Mouse (Mus musculus) embryonic facial prominence, embryonic 11.5 days (tissue): ENCODE results near the gene Ssc4d. TPM values are rescaled to one million over a fixed set of nuclear protein-coding genes. Genes with fewer than 3 reads are reported as not detected.

ENCODE experiments used
- ATAC-seq: fragments of 200-750 bp; cut with Nextera tagmentation; replicated peaks from 2 replicates; pipeline ENCODE4 v1.8.0; 2017; ENCODE audit warnings: low read depth; ENCODE audit not compliant: insufficient number of reproducible peaks, low FRiP score, low TSS enrichment
- DNase-seq: peaks from one replicate; pipeline ENCODE4 v3.0.0-alpha.2; 2015; ENCODE audit warnings: low spot score
- H3K27ac ChIP-seq: fragments of 300-500 bp; sonication (generic); replicated peaks from 2 replicates; pipeline ENCODE4 v1.5.1; 2014; ENCODE audit warnings: mild to moderate bottlenecking, low read depth, low read length, control low read depth
- H3K27me3 ChIP-seq: fragments of 300-500 bp; sonication (generic); 2 replicates; pipeline ENCODE4 v1.6.1; 2014; ENCODE audit warnings: mild to moderate bottlenecking, low read length, moderate library complexity, mixed read lengths; ENCODE audit not compliant: control insufficient read depth, insufficient read depth
- H3K36me3 ChIP-seq: fragments of 300-500 bp; sonication (generic); replicated peaks from 2 replicates; pipeline ENCODE4 v1.6.1; 2014; ENCODE audit warnings: low read depth, mild to moderate bottlenecking, low read length, moderate library complexity, mixed read lengths; ENCODE audit not compliant: control insufficient read depth, insufficient read depth
- H3K4me1 ChIP-seq: fragments of 300-500 bp; sonication (generic); 2 replicates; pipeline ENCODE4 v1.6.1; 2014; ENCODE audit warnings: low read length, mixed read lengths; ENCODE audit not compliant: control insufficient read depth, insufficient read depth
- H3K4me2 ChIP-seq: fragments of 300-500 bp; sonication (generic); 2 replicates; pipeline ENCODE4 v1.6.1; 2014; ENCODE audit warnings: low read depth, mild to moderate bottlenecking, control low read depth, low read length, moderate library complexity
- H3K4me3 ChIP-seq: fragments of 300-500 bp; sonication (generic); 2 replicates; pipeline ENCODE4 v1.5.1; 2014; ENCODE audit warnings: low read depth, low read length, control low read depth
- H3K9ac ChIP-seq: fragments of 300-500 bp; sonication (generic); replicated peaks from 2 replicates; pipeline ENCODE4 v1.6.1; 2014; ENCODE audit warnings: mild to moderate bottlenecking, control low read depth, low read length
- H3K9me3 ChIP-seq: fragments of 300-500 bp; sonication (generic); replicated peaks from 2 replicates; pipeline ENCODE4 v1.6.1; 2016; ENCODE audit warnings: mild to moderate bottlenecking, low read length, inconsistent platforms, mixed read lengths; ENCODE audit not compliant: control insufficient read depth
- WGBS: fragments of 180-500 bp; shearing (Covaris S2); extraction: QIAGEN DNeasy Blood & Tissue Kit; methylation state at CpG from one replicate; pipeline ENCODE4 v1.1.7; 2014; 5-methylcytosine and 5-hydroxymethylcytosine counted together
- polyA plus RNA-seq: library from polyadenylated mRNA; unstranded; fragments of >200 nt; fragmentation: Nextera tagmentation; extraction: Ambion mirVana; gene quantifications from 2 replicates; pipeline ENCODE4 v1.2.1, GENCODE M21; 2014

The Ssc4d gene
- polyA plus RNA-seq, 1 experiment from 2014 or later, result 3.0 TPM

DNA sequence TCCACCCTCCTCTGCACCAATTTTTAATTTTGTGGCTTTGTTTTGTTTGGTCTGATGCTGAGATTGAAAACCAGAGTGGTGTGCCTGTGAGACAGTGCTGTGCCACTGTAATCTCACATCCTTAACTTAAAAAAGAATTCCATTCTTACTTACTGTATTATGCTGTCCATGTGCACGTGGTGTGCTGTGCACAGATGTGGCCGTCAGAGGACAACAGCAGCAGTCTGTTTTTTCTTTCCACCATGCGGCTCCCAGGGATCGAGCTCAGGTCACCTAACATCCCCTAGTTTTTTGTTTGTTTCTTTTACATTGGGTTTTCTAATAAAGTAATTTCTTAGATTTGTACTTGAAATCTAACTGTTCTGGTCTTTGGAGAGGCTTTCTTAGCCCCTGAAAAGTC is 30.2 kb upstream of the Ssc4d start:
- Histone ChIP-seq H3K4me2 (no peak overlapping the region), H3K9ac (no peak overlapping the region), H3K4me3 (no peak overlapping the region), H3K9me3 (no peaks in the 10 kb centered on the region), H3K4me1 (no peaks in the 10 kb centered on the region), H3K27me3 (no peaks in the 10 kb centered on the region), H3K36me3 (no peaks in the 10 kb centered on the region), H3K27ac (no peak overlapping the region)
- DNase-seq, result no peak
- 77% methylated on average over 4 of the region's 4 CpGs for WGBS
- ATAC-seq, result no peak

DNA sequence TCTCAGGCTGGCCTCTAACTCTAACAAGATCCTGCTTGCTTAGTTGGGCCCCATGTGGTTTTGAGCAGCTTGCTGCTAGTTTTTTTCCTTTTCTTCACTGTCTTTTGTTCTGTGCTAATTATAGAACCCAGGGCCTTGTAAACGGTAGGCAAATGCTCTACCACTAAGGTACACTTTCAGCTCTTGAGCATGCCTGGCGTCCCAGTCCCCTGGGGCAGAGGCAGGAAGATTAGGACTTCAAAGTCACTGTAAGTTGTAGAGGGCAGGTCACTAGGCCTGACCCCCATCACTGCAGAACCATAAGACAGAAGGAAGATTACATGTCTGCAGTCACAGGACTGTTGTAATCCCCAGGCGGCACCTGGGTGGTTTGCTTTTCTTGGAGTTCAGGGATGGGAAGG is 28.4 kb upstream of the Ssc4d start:
- WGBS, result 20% methylated on average over 3 of the region's 3 CpGs
- DNase-seq, result no peak
- Histone ChIP-seq H3K4me1 (no peaks in the 10 kb centered on the region), H3K4me2 (no peak overlapping the region), H3K27me3 (no peaks in the 10 kb centered on the region), H3K4me3 (no peak overlapping the region), H3K27ac (no peak overlapping the region), H3K36me3 (peaks cover 2% of the 10 kb centered on the region; the same call in 1 of the 2 replicates), H3K9me3 (no peaks in the 10 kb centered on the region), H3K9ac (no peak overlapping the region)
- ATAC-seq, result no peak

DNA sequence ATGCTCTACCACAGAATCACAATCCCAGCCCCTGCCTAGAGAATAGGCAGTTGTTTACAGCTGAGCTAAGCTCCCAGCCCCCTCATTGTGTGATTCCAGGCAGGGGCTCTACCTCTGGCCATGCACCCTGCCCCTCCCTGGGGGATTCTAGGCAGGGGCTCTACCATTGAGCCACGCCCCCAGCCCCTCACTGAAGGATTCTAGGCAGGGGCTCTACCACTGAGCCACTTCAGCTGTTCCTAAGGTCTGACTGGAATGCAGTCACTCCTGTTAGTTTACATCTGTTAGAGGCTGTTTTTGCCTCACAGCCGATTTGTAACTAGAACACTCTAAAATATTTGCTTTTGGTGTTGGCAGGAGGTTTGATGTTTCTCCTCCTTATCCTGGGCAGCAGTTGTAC is 28.0 kb upstream of the Ssc4d start:
- H3K27ac ChIP-seq, result no peak overlapping the region
- WGBS, result 63% methylated on average over 2 of the region's 2 CpGs
- H3K27me3 ChIP-seq, result no peaks in the 10 kb centered on the region
- H3K4me3 ChIP-seq, result no peak overlapping the region
- H3K9ac ChIP-seq, result no peak overlapping the region
- H3K36me3 ChIP-seq, result peaks cover 2% of the 10 kb centered on the region; the same call in 1 of the 2 replicates
- H3K4me1 ChIP-seq, result no peaks in the 10 kb centered on the region
- no peak overlapping the region for H3K4me2 ChIP-seq
- DNase-seq (peak; percentile 6), ATAC-seq (no peak)
- no peaks in the 10 kb centered on the region for H3K9me3 ChIP-seq

DNA sequence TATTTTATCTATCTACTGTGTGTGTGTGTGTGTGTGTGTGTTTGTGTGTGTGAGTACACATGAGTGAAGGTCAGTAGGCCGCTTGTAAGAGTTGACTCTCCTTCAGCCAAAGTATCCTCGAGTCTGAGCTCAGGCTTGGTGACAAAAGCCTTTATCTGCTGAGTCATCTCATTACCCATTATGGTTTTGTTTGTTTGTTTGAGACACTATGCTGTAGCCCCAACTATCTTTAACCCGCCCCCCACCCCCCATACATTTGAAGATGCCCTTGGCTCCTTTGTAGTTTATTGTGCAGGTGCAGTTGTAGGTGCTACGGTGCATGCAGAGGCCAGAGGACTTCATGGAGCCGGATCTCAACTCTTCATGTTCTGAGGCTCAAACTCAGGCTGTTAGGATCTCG is 26.9 kb upstream of the Ssc4d start:
- no peak overlapping the region for H3K4me3 ChIP-seq
- peaks cover 2% of the 10 kb centered on the region; the same call in 1 of the 2 replicates for H3K36me3 ChIP-seq
- ATAC-seq (no peak), DNase-seq (no peak)
- no peaks in the 10 kb centered on the region for H3K9me3 ChIP-seq
- no peaks in the 10 kb centered on the region for H3K27me3 ChIP-seq
- no peak overlapping the region for H3K27ac ChIP-seq
- 90% methylated on average over 6 of the region's 6 CpGs for WGBS
- no peaks in the 10 kb centered on the region for H3K4me1 ChIP-seq
- no peak overlapping the region for H3K9ac ChIP-seq
- no peak overlapping the region for H3K4me2 ChIP-seq

DNA sequence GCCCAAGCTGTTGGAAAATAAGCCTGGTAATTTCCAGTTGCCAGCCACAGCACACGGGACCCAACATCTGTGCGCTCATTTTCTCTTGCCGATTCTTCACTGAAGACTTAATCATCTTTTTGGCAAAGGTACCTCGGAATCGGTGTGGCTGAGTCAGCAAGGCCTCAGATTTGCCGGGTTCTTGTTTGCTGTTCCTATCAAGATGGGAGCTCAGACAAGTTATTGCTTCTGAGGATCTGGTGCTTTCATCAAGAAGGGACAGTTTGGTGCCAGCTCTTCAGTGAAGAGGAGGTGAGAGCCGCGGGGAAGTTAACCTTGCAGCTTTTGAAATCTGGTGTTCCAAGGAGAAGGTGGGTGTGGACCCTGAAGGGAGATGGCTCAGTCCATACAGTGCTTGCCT is 21.8 kb upstream of the Ssc4d start:
- Histone ChIP-seq H3K27me3 (no peaks in the 10 kb centered on the region), H3K9me3 (no peaks in the 10 kb centered on the region), H3K4me2 (no peak overlapping the region; the same call in 1 of the 2 replicates), H3K9ac (no peak overlapping the region), H3K4me1 (no peaks in the 10 kb centered on the region), H3K4me3 (no peak overlapping the region), H3K36me3 (peaks cover 2% of the 10 kb centered on the region; the same call in 1 of the 2 replicates), H3K27ac (no peak overlapping the region)
- ATAC-seq, result no peak
- WGBS, result 94% methylated on average over 8 of the region's 8 CpGs
- DNase-seq, result no peak

DNA sequence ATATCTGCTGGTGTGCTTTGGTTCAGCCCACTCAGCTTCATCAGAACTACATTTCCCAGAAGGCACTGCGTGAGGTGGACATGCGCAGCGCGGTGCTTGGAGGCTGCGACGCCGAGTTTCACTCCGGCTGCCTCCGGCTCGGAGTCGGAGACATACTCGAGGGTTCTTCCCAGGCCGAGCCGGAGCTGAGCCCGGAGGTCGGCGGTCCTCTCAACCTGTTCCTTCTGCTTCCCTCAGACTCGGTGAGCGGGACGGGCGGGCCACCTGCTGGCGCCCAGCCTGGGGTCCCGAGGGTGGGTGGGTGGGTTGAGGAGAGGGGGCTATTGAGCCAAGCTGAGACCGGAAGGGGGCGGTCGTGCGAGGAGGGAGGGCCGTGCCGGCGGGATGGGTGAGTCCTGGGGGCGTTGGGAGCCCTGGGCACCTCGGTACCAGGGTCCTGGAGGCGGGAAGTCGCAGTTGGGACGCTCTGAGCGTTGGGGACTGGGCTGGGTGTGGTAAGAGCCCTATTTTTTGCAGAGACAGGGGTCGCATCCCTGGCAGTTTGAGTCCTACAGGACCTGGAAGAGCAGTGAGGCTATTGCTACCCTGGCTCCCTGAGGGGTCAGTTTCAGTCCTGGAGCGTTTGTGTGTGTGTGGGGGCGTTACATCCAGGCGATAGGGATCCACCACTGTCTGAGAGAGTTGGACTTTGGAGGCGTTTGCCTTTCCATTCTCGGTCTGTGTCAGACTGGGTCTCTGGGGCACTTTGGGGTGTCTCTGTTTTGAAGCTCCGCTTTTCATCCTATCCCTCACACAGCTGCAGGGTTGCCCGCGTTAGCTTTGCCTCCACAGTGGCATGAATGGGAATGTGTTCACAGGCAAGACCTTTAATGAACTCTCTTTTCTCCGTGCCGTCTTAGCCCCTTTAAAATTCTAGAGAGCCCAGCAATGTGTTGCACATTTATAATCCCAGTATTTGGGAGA is 20.7 kb upstream of the Ssc4d start, which contains the start of gene Dtx2:
TSS of gene Dtx2 (plus strand) at position 76 of the 963 bp plus-strand sequence.
- Histone ChIP-seq H3K27ac (peak within 1 kb of the TSS; percentile 60; the same call in 1 of the 2 replicates), H3K4me3 (peak within 1 kb of the TSS; percentile 74), H3K36me3 (peaks cover 2% of the 10 kb centered on the region; the same call in 1 of the 2 replicates), H3K9me3 (no peaks in the 10 kb centered on the region), H3K4me1 (no peaks in the 10 kb centered on the region), H3K9ac (peak within 1 kb of the TSS; percentile 82), H3K27me3 (no peaks in the 10 kb centered on the region), H3K4me2 (peak within 1 kb of the TSS; percentile 65)
- 1% methylated on average over 47 of the region's 47 CpGs for WGBS
- DNase-seq (peak; percentile 96), ATAC-seq (peak; percentile 91)

DNA sequence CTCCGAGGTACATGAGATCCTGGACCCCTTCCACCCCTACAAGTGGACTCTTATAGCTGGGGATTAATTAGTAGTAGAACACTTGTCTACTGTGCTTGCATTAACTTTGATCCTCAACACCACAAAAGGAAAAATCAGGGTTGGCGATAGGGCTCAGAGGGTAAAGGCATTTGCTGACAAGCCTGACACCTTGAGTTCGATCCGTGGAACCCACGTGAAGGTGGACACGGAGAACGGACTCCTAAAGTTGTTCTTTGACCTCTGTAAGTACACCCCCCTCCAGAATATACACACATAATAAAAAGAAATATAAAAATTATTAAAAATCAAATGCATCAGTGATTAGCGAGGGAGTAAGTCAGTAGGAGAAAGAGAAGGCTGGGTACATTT is 20.0 kb upstream of the Ssc4d start:
- 68% methylated on average over 8 of the region's 8 CpGs for WGBS
- H3K27ac ChIP-seq, result no peak overlapping the region
- ATAC-seq (0 out of 2 replicates have a peak, but pooled peaks have one; percentile 2), DNase-seq (no peak)
- H3K4me3 ChIP-seq, result peak overlapping the region; percentile 74; the same call in 1 of the 2 replicates
- no peak overlapping the region for H3K4me2 ChIP-seq
- H3K9me3 ChIP-seq, result no peaks in the 10 kb centered on the region
- no peaks in the 10 kb centered on the region for H3K27me3 ChIP-seq
- H3K36me3 ChIP-seq, result peaks cover 2% of the 10 kb centered on the region; the same call in 1 of the 2 replicates
- H3K9ac ChIP-seq, result no peak overlapping the region
- no peaks in the 10 kb centered on the region for H3K4me1 ChIP-seq

DNA sequence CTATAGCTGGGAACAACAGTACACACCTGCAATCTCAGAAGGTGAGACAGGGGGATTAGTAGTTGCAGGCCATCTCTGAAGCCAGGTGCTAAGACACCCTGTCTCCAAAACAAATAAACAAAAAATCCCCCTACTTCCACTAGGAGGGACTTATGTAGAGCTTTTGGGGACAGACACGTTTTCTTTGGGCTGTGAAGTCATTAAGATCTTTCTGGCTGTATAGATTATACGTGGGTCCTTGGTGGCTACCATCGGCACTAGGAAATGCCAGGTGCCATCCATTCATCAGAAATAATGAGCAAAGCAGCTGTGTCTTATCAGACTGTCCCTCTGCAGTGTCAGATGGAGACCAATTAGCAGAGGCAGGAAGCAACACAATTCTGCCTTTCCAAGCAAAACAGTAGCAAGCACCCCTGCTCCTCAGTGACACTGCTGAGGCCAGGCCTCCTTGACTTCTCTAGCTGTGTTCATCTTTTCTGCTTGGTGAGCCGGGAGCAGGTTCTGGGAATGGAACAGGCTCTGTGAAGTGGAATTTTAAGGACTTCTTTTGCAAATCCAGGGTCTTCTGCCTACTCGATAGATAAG is 19.1 kb upstream of the Ssc4d start:
- no peaks in the 10 kb centered on the region for H3K4me1 ChIP-seq
- DNase-seq (no peak), ATAC-seq (no peak)
- no peaks in the 10 kb centered on the region for H3K9me3 ChIP-seq
- no peaks in the 10 kb centered on the region for H3K36me3 ChIP-seq
- H3K9ac ChIP-seq, result no peak overlapping the region
- 56% methylated on average over 5 of the region's 5 CpGs for WGBS
- no peak overlapping the region for H3K4me2 ChIP-seq
- no peak overlapping the region for H3K4me3 ChIP-seq
- no peak overlapping the region for H3K27ac ChIP-seq
- H3K27me3 ChIP-seq, result no peaks in the 10 kb centered on the region
